Mouse (Mus musculus) embryonic fibroblast, embryonic 13.5 days (primary cell): ENCODE measurements around the gene Abca17.

ENCODE experiments used
- CTCF ChIP-seq: IDR thresholded peaks from 2 replicates; pipeline ENCODE4 v1.5.1; 2011; ENCODE audit warnings: mild to moderate bottlenecking, control low read depth, low read length, moderate library complexity, borderline replicate concordance; ENCODE audit not compliant: insufficient read depth
- POLR2A ChIP-seq: IDR thresholded peaks from 2 replicates; pipeline ENCODE4 v1.6.1; 2011; ENCODE audit warnings: low read depth, mild to moderate bottlenecking, control low read depth, low read length, moderate library complexity

DNA sequence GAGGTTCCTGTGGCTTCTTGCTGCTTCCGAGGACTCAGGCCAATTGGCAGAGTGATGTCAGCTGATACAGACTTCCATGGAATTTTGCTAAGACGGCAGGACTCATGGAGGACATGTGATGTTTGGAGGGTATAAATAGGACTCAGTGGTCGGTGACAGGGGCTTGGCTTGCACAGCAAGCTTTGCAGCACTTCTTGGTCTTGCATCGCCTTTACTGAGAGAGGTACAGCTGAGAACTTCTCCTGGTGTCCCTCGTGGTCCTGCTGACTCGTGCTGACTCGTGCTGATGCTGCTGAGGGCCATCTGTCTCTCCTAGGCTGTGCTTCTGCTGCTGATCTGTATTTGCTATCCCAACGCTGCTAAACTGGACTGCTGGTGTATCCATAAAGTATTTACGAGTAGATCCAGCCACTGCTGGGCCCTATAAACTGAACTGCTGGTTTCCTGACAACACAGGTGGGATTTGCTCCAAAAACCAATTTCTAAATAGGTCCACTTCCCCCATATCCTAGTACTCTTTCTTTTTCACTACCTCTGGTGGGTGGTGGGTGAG is 67.5 kb downstream of the Abca17 start:
- TF ChIP-seq CTCF (no peak), POLR2A (no peak)
